Mouse (Mus musculus): ENCODE results near the gene Pafah2.
A peak's percentile ranks its signal among the peaks of the same experiment; 100 is the strongest.
"Not testable (repeated sequence)": the region's sequence is repeated elsewhere in the genome, so short reads cannot be mapped to it uniquely, and the experiment has no call there.

Pafah2 gene

DNA sequence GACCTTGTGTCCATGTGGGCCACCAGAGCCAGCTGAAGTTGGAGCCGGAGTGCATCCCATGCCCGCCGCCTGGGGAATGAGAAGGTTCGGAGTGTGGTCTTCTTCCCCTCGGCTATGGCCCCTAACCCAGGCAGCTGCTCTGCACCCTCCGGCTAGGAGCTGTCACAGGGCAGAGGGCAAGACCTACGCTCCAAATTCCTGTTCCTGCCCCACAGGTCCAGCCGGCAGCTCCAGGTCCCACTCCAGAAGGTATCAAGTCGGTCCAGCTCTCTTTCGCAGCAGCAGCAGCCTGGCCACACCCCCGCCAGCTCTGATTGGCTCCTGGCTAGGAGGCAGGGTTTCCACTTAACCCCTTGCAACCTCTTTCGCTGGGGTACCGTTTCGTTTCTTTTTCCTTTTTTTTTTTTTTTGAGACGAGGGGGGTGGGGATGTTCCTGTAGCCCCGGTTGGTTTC is 23.8 kb upstream of the Pafah2 start:
- peak; percentile 53 for DNase-seq (ENCODE audit: low read depth, low spot score)

- no peak for DNase-seq (ENCODE audit: low read depth, low spot score)
Measured at GRCm38 (mm10) chr4:134373295-134373694, 22.8 kb upstream of the Pafah2 start.

- no peak for DNase-seq (ENCODE audit: low read depth, low spot score)
Measured at GRCm38 (mm10) chr4:134374306-134374705, 21.8 kb upstream of the Pafah2 start.

GRCm38 (mm10) chr4:134378089-134378615 is 18.0 kb upstream of the Pafah2 start:
- no peak for DNase-seq (ENCODE audit: low read depth, low spot score)

DNA sequence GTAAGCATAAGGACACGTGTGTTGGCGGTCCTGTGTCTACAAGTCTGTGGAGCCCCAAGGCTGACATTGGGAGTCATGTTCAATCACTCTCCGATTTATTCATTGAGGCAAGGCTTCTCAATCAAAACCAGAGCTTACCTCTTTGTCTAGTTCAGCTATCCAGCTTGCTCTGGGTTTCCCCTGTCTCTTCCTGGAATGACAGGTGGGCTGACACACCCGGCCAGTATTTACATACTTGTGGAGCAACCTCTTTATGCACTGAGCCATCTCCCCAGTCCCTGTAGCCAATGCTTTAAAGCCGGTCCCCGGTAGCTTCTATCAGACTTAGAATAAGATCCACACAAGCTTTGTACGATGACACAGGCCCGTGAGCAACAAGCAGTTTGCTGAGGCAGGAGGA is 16.6 kb upstream of the Pafah2 start:
- DNase-seq (ENCODE audit: low read depth, low spot score), result no peak

GRCm38 (mm10) chr4:134383750-134384149 is 12.4 kb upstream of the Pafah2 start, which contains the start of gene Extl1:
Extl1 (minus strand) TSS chr4:134383850.
- DNase-seq (ENCODE audit: low read depth, low spot score), result not testable (repeated sequence)

- DNase-seq (ENCODE audit: low read depth, low spot score), result no peak
Measured at GRCm38 (mm10) chr4:134387268-134387667, 8.9 kb upstream of the Pafah2 start.

GRCm38 (mm10) chr4:134388397-134388796 is 7.7 kb upstream of the Pafah2 start:
- DNase-seq (ENCODE audit: low read depth, low spot score), result peak; percentile 74

- no peak for DNase-seq (ENCODE audit: low read depth, low spot score)
Measured at GRCm38 (mm10) chr4:134391636-134392035, 4.5 kb upstream of the Pafah2 start.

DNA sequence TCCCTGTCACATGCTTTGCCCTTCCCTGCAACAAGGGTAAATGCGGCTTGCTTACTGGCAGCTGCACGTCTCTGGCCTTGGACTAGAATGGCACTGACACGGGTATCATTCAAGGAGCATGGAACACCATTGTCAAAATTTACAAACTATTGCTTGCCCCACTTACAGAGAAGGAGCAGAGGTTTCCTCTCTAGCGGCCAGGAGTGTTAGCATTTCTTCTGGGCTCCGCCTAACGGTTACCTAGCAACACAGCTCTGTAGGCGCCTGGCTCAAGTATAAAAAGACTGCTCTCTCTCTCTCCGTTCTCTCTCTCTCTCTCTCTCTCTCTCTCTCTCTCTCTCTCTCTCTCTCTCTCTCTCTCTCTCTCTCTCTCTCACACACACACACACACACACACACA is 3.5 kb upstream of the Pafah2 start:
- no peak for DNase-seq (ENCODE audit: low read depth, low spot score)

GRCm38 (mm10) chr4:134393026-134393425 is 3.1 kb upstream of the Pafah2 start:
- DNase-seq (ENCODE audit: low read depth, low spot score), result no peak

DNA sequence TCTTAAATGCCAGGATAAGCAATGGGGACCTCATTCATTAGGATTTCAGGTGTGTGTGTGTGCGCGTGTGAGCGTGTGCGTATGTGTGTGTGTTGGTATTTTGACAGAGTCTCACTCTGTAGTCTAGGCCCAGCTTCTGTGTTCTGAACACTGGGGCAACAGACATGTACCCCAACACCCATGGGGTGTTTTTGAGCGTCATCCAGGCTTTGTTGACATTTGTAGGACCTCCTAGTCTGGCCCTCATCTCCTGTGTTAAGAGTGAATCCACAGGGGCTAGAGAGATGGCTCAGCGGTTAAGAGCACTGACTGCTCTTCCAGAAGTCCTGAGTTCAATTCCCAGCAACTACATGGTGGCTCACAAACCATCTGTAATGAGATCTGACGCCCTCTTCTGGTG is 978 bp upstream of the Pafah2 start:
- DNase-seq (ENCODE audit: low read depth, low spot score), result no peak

DNA sequence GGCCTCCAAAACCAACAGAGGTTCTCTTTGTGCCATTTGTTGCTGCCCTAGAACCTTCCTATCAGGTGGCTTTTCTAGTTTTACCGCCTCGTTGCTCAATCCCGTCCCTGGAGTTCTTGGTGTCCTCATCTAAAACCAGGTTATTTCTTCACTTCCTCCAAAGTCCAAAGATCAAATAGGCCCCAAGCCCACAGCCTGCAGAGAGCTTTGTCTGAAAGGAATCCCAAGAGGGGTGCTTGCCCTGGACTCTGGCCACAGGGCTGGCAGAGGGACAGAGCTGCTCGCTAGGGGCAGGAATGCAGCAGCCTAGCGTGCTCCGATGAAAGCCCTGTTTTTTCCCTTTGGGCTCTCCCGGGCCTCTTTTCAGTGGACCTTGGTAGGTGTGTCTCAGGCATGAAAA is 1.0 kb downstream of the Pafah2 start:
- DNase-seq (ENCODE audit: low read depth, low spot score), result peak; percentile 54

GRCm38 (mm10) chr4:134397732-134398131 is 1.6 kb downstream of the Pafah2 start:
- no peak for DNase-seq (ENCODE audit: low read depth, low spot score)

DNA sequence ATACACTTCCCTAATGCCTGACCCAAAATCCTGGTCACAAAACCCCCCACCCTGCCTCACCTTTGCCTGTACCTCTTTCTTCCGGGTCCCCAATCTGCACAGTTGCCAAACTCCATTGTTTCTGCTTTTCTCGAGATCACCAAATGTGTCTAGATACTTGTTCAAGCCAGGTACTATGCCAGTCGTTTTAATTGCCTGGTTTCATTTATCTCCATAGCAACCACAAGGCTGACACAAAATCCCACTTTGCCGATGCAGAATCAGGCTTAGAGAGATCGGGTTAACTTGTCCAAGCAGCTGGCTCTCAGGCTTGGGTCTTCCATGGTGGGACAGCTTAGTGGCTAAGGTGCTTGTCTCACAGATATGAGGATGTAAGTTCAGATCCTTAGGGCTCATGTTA is 4.1 kb downstream of the Pafah2 start:
- DNase-seq (ENCODE audit: low read depth, low spot score), result no peak

DNA sequence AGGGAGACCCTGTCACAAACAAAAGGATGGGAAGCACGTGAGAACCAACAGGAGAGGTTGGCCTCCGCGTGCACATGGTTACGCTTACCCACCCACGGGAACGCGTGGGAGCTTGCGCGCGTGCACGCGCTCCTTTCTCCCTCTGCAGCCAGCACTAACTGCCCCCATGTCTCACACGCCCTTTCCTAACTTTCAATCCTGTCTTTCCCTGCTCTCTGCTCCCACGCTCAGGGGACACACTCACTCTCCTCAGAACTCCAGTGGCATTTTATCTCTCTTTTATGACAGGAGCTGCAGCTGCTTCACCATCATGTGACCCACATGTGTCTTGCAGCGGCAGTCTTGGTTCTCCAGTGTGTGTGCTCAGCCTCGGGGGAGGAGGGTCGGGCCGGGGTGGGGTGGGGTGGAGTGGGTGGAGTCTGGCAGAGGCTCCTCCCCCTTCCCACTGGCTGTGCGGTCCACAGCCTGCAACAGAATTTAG is 5.1 kb downstream of the Pafah2 start:
- no peak for DNase-seq (ENCODE audit: low read depth, low spot score)

GRCm38 (mm10) chr4:134401856-134402570 is 5.9 kb downstream of the Pafah2 start:
- no peak for DNase-seq (ENCODE audit: low read depth, low spot score)

DNA sequence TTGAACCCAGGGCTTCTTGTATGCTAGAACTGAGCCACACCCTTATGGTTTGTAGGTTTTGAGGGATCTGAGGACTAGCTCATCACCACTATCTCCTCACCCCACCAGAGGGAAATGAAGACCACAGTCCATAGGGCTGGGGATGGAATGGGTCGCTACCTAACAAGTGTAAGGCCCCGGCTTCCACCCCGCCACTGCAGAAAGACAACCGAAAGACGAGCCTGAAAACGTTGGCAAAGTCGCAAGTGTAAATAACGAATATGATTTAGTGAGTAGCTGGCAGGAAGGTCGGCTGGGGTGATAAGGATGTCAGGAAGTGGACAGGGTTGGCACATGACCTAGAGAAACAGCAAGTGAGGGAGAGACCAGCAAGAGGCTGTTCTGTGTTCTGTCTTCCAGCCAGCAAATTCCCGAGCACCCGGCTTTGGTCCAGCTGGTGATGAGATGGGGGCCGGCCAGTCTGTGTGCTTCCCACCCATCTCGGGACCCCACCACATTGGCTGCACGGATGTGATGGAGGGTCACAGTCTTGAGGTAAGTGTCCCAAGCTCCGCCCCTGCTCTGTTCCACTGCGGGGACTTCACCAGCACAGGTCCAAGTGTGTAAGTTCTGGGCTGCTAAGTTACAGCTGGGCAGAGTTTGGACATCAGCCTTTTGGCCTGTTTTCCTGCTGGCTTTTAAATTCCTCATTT is 6.6 kb downstream of the Pafah2 start:
- no peak for DNase-seq (ENCODE audit: low read depth, low spot score)

DNA sequence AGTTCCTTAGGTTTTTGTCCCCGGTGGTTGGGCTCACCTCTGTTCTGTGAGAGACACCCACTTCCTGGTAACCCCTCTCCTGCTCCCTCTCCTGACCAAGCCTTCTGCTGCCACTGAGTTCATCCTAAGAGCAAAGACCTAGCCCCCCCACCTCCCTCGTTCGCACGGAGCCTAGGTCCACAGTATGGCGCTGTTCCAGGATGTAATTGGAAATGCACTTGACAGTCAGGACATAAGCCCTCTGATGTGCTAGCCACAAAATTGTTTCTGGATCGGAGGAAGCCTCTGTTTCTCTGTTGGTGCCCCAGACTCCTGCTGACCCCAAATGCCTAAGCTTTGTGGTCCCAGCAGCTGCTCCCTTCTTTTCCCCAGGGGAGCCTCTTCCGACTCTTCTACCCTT is 7.6 kb downstream of the Pafah2 start:
- no peak for DNase-seq (ENCODE audit: low read depth, low spot score)

DNA sequence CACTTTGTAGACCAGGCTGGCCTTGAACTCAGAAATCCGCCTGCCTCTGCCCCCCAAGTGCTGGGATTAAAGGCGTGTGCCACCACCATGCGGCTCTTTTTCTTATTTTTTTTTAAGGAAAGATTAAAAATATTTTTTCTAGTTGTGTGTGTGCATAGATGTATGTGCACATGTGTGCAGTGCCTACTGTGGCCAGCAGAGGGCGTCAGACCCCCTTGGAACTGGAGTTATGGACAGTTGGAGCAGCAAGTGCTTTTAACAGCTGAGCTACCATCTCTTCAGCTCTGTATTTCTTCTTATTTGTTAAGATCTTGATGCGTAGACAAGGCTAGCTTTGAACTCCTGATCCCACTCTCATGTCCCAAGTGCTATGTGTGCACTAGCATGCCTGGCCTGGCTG is 13.2 kb downstream of the Pafah2 start:
- DNase-seq (ENCODE audit: low read depth, low spot score), result peak; percentile 20

- DNase-seq (ENCODE audit: low read depth, low spot score), result no peak
Measured at GRCm38 (mm10) chr4:134416177-134416576, 20.1 kb downstream of the Pafah2 start.

GRCm38 (mm10) chr4:134416602-134417001 is 20.5 kb downstream of the Pafah2 start:
- DNase-seq (ENCODE audit: low read depth, low spot score), result no peak

- DNase-seq (ENCODE audit: low read depth, low spot score), result no peak
Measured at GRCm38 (mm10) chr4:134417111-134417510, 21.0 kb downstream of the Pafah2 start.
